Mouse (Mus musculus): ENCODE data around the gene Ifna4. TPM values are rescaled to one million over a fixed set of nuclear protein-coding genes. Genes with fewer than 3 reads are reported as not detected.
"Not testable (repeated sequence)": the region's sequence is repeated elsewhere in the genome, so short reads cannot be mapped to it uniquely, and the experiment has no call there.

Ifna4 gene
- total RNA-seq (2014; rRNA removed) (not detected in 2 replicates), polyA plus RNA-seq (2015; fragmentation: Nextera tagmentation; extraction: Ambion mirVana) (not detected in 2 replicates)

DNA sequence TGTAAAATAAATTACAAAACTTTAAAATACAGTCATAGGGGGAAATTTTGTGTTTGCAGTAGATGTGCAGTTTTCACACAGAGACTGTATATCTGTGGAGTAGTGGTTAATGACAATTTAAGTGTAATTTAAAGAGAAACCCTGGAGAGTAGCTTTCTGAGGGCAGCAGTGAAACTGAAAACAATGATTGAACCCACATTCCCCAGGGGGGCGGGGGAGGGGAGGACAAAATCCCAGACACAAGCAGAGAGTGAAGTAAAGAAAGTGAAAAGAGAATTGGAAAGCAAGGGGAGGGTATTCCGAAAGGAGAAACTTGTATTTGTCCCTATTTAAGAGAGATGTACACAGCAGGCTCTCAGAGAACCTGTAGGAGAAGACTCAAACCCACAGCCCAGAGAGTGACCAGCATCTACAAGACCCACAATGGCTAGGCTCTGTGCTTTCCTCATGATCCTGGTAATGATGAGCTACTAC, at the start of gene Ifna4:
TSS of gene Ifna4 (plus strand) at position 424 of the 474 bp plus-strand sequence.
- 47% methylated on average over 2 of the region's 2 CpGs for WGBS
- no peak for TF ChIP-seq CTCF (IDR thresholded peaks at IDR 0.05; ENCODE audit: low read depth)
- ATAC-seq: no peak

DNA sequence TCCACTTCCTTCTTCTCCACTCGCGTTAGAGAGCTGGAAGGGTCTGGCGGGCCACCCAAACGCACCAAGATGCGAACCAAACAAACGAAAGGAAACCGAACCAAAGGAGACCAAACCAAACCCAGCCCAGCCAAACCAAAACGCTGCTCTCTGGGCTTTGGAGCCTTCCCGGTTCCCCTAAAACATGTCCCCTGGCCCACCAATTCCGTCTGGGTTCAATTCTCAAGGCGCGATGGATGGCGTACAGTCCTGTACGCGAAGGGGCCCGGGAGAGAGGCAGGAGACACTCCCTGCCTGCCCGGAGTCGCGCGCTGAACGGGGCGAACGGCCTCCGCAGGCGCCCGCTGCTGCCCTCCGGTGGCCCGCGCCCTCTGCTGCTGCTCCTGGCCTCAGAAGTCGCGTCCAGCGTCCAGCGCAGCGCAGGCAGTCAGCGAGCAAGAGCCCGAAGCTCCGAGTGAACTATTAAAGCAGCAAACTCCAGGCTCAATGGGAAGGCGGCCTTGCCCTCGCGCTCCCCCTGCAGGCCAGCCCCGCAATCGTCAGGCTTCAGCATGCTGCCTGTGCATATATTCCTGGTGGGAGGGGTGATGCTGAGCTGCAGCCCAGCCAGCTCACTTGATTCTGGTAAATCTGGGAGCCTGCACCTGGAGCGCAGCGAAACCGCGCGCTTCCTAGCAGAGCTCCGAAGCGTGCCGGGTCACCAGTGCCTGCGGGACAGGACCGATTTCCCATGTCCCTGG, 47.6 kb upstream of the Ifna4 start, which contains the start of gene Gm13275:
TSS of gene Gm13275 (plus strand) at position 552 of the 740 bp plus-strand sequence.
- not testable (repeated sequence) for H3K4me1 ChIP-seq (ENCODE audit: insufficient read depth, low read length); H3K4me3 ChIP-seq (ENCODE audit: low read length); H3K9me3 ChIP-seq (ENCODE audit: low read length); H3K9ac ChIP-seq (replicated peaks; ENCODE audit: low read length); H3K36me3 ChIP-seq (ENCODE audit: insufficient read depth, low read length); H3K27me3 ChIP-seq (ENCODE audit: insufficient read depth, low read length); H3K4me2 ChIP-seq (ENCODE audit: low read depth, low read length); DNase-seq (ENCODE audit: low spot score); ATAC-seq; H3K27ac ChIP-seq
- peak; percentile 43; the same call in 1 of the 2 replicates for TF ChIP-seq CTCF (IDR thresholded peaks at IDR 0.05; ENCODE audit: low read depth)
- 0% methylated on average over 2 of the region's 52 CpGs for WGBS

More for the DNA sequence above, at the start of gene Ifna4:
- H3K9ac ChIP-seq (replicated peaks; ENCODE audit: low read length): no peak within 1 kb of the TSS
- H3K36me3 ChIP-seq (ENCODE audit: insufficient read depth, low read length): no peaks in the 10 kb centered on the region
- no peaks in the 10 kb centered on the region for H3K4me1 ChIP-seq (ENCODE audit: insufficient read depth, low read length)
- H3K4me2 ChIP-seq (ENCODE audit: low read depth, low read length): no peak within 1 kb of the TSS
- H3K27me3 ChIP-seq (ENCODE audit: insufficient read depth, low read length): no peaks in the 10 kb centered on the region
- no peak within 1 kb of the TSS for H3K4me3 ChIP-seq (ENCODE audit: low read length)
- DNase-seq (ENCODE audit: low spot score): no peak
- H3K9me3 ChIP-seq (ENCODE audit: low read length): no peaks in the 10 kb centered on the region
- H3K27ac ChIP-seq: no peak within 1 kb of the TSS

DNA sequence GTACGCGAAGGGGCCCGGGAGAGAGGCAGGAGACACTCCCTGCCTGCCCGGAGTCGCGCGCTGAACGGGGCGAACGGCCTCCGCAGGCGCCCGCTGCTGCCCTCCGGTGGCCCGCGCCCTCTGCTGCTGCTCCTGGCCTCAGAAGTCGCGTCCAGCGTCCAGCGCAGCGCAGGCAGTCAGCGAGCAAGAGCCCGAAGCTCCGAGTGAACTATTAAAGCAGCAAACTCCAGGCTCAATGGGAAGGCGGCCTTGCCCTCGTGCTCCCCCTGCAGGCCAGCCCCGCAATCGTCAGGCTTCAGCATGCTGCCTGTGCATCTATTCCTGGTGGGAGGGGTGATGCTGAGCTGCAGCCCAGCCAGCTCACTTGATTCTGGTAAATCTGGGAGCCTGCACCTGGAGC, 44.6 kb upstream of the Ifna4 start, which contains the start of gene Gm13279:
TSS of gene Gm13279 (plus strand) at position 301 of the 400 bp plus-strand sequence.
- H3K27me3 ChIP-seq (ENCODE audit: insufficient read depth, low read length); H3K4me2 ChIP-seq (ENCODE audit: low read depth, low read length); ATAC-seq; H3K4me3 ChIP-seq (ENCODE audit: low read length); H3K9me3 ChIP-seq (ENCODE audit: low read length); H3K36me3 ChIP-seq (ENCODE audit: insufficient read depth, low read length); H3K4me1 ChIP-seq (ENCODE audit: insufficient read depth, low read length); H3K27ac ChIP-seq; DNase-seq (ENCODE audit: low spot score); H3K9ac ChIP-seq (replicated peaks; ENCODE audit: low read length): not testable (repeated sequence)
- WGBS: no CpG with 5 or more reads among the region's 28 CpGs

GRCm38 (mm10) chr4:88799365-88799764, 42.3 kb upstream of the Ifna4 start, which contains the start of gene Gm13285:
Gene Gm13285, plus strand, starts transcription at chr4:88799665.
- not testable (repeated sequence) for H3K9me3 ChIP-seq (ENCODE audit: low read length); H3K36me3 ChIP-seq (ENCODE audit: insufficient read depth, low read length); DNase-seq (ENCODE audit: low spot score); H3K4me3 ChIP-seq (ENCODE audit: low read length); H3K4me1 ChIP-seq (ENCODE audit: insufficient read depth, low read length); ATAC-seq; H3K27me3 ChIP-seq (ENCODE audit: insufficient read depth, low read length); H3K27ac ChIP-seq; H3K9ac ChIP-seq (replicated peaks; ENCODE audit: low read length); H3K4me2 ChIP-seq (ENCODE audit: low read depth, low read length)
- WGBS: 17% methylated on average over 4 of the region's 7 CpGs

GRCm38 (mm10) chr4:88802954-88803353, 38.7 kb upstream of the Ifna4 start, which contains the start of gene Gm13287:
Gene Gm13287, plus strand, starts transcription at chr4:88803254.
- not testable (repeated sequence) for H3K4me2 ChIP-seq (ENCODE audit: low read depth, low read length); H3K27ac ChIP-seq; ATAC-seq; H3K9me3 ChIP-seq (ENCODE audit: low read length); H3K4me1 ChIP-seq (ENCODE audit: insufficient read depth, low read length); H3K4me3 ChIP-seq (ENCODE audit: low read length); H3K36me3 ChIP-seq (ENCODE audit: insufficient read depth, low read length); H3K9ac ChIP-seq (replicated peaks; ENCODE audit: low read length); H3K27me3 ChIP-seq (ENCODE audit: insufficient read depth, low read length); DNase-seq (ENCODE audit: low spot score)
- no CpG with 5 or more reads among the region's 29 CpGs for WGBS

GRCm38 (mm10) chr4:88805231-88805630, 36.4 kb upstream of the Ifna4 start, which contains the start of gene Gm13288:
Gene Gm13288, plus strand, starts transcription at chr4:88805531.
- not testable (repeated sequence) for H3K27me3 ChIP-seq (ENCODE audit: insufficient read depth, low read length); DNase-seq (ENCODE audit: low spot score); H3K4me3 ChIP-seq (ENCODE audit: low read length); ATAC-seq; H3K9ac ChIP-seq (replicated peaks; ENCODE audit: low read length); H3K4me2 ChIP-seq (ENCODE audit: low read depth, low read length); H3K27ac ChIP-seq; H3K4me1 ChIP-seq (ENCODE audit: insufficient read depth, low read length); H3K9me3 ChIP-seq (ENCODE audit: low read length); H3K36me3 ChIP-seq (ENCODE audit: insufficient read depth, low read length)
- no CpG with 5 or more reads among the region's 8 CpGs for WGBS

GRCm38 (mm10) chr4:88805761-88806160, 35.9 kb upstream of the Ifna4 start:
- 0% methylated on average over 6 of the region's 34 CpGs for WGBS
- H3K4me1 ChIP-seq (ENCODE audit: insufficient read depth, low read length); H3K27me3 ChIP-seq (ENCODE audit: insufficient read depth, low read length); H3K4me3 ChIP-seq (ENCODE audit: low read length); H3K9me3 ChIP-seq (ENCODE audit: low read length); H3K27ac ChIP-seq; H3K4me2 ChIP-seq (ENCODE audit: low read depth, low read length); H3K36me3 ChIP-seq (ENCODE audit: insufficient read depth, low read length); DNase-seq (ENCODE audit: low spot score); H3K9ac ChIP-seq (replicated peaks; ENCODE audit: low read length); ATAC-seq: not testable (repeated sequence)

Measured in hindbrain, postnatal 0 days (tissue).